Mouse (Mus musculus): ENCODE measurements around the gene Ets1.

- TF ChIP-seq FLI1 (IDR thresholded peaks at IDR 0.05; ENCODE audit: low read length) (no peak), GATA1 (IDR thresholded peaks at IDR 0.05; ENCODE audit: borderline replicate concordance, low read length) (no peak)
These were observed 16.1 kb downstream of the Ets1 start for GRCm38 (mm10) chr9:32652112-32652511.
